Mouse (Mus musculus) A20 (cell line): Measurements from ENCODE around the gene Ttll11.

ENCODE experiments used
- DNase-seq: peaks from one replicate; pipeline ENCODE4 v3.0.0-alpha.2; 2011; ENCODE audit warnings: low read depth, low spot score

Gene Ttll11

GRCm38 (mm10) chr2:35827886-35828285 is 151.8 kb downstream of the Ttll11 start:
- no peak for DNase-seq

- no peak for DNase-seq
These were observed 154.6 kb downstream of the Ttll11 start for GRCm38 (mm10) chr2:35825157-35825556.

GRCm38 (mm10) chr2:35823589-35823988 is 156.1 kb downstream of the Ttll11 start:
- DNase-seq, result no peak

- DNase-seq, result no peak
These were observed 160.8 kb downstream of the Ttll11 start for GRCm38 (mm10) chr2:35818883-35819282.

GRCm38 (mm10) chr2:35816056-35816661 is 163.6 kb downstream of the Ttll11 start:
- DNase-seq, result no peak

- DNase-seq, result no peak
These were observed 167.2 kb downstream of the Ttll11 start for GRCm38 (mm10) chr2:35812561-35812933.

- no peak for DNase-seq
These were observed 167.7 kb downstream of the Ttll11 start for GRCm38 (mm10) chr2:35811801-35812560.

GRCm38 (mm10) chr2:35810027-35810426 is 169.7 kb downstream of the Ttll11 start:
- DNase-seq, result no peak

GRCm38 (mm10) chr2:35809141-35809540 is 170.6 kb downstream of the Ttll11 start:
- no peak for DNase-seq

- no peak for DNase-seq
These were observed 173.8 kb downstream of the Ttll11 start for GRCm38 (mm10) chr2:35805881-35806280.

- no peak for DNase-seq
These were observed 176.6 kb downstream of the Ttll11 start for GRCm38 (mm10) chr2:35803095-35803494.

GRCm38 (mm10) chr2:35801759-35802158 is 178.0 kb downstream of the Ttll11 start:
- no peak for DNase-seq

- no peak for DNase-seq
These were observed 180.6 kb downstream of the Ttll11 start for GRCm38 (mm10) chr2:35799073-35799472.

- no peak for DNase-seq
These were observed 181.7 kb downstream of the Ttll11 start for GRCm38 (mm10) chr2:35797998-35798397.

GRCm38 (mm10) chr2:35789362-35790326 is 190.1 kb downstream of the Ttll11 start:
- DNase-seq, result no peak

- DNase-seq, result no peak
These were observed 193.8 kb downstream of the Ttll11 start for GRCm38 (mm10) chr2:35785877-35786276.

GRCm38 (mm10) chr2:35783368-35783767 is 196.3 kb downstream of the Ttll11 start:
- no peak for DNase-seq

GRCm38 (mm10) chr2:35779266-35779665 is 200.4 kb downstream of the Ttll11 start:
- DNase-seq, result no peak

GRCm38 (mm10) chr2:35776935-35777334 is 202.8 kb downstream of the Ttll11 start:
- DNase-seq, result no peak

- no peak for DNase-seq
These were observed 204.1 kb downstream of the Ttll11 start for GRCm38 (mm10) chr2:35775651-35776055.

- no peak for DNase-seq
These were observed 209.2 kb downstream of the Ttll11 start for GRCm38 (mm10) chr2:35770541-35770940.

- no peak for DNase-seq
These were observed 210.3 kb downstream of the Ttll11 start for GRCm38 (mm10) chr2:35769398-35769797.
